In the genomic region with DNA sequence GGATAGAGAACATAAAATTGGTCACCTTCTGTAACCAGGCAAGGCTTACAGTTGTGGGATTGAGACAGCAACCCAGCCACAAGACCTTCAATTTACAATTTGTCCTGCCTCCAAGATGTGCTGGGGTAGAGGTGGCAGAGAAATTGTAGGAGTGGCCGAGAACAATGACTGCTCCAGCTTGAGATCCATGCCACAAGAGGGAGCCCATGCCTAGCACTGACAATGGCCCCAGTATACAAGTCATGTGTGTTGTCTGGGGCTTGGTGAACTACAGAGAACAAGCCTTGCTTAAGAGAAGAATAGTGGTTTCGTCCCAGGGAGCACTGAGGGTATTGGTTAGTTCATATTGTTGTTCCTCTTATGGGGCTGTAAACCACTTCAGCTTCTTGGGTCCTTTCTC, we compare ENCODE assay signal across 20 mouse cellular contexts.
DNase-seq lines count a peak whose midpoint lies in the region; ATAC-seq and TF ChIP-seq lines count a peak whose summit lies in the region.
"Had no signal": no experiment of that assay in that cellular context is flagged by ENCODE, and none has a peak within 500 bp of the region (broad histone marks: within the 10 kb centered on the region; RNA-seq: fewer than 3 reads in every experiment).

No protein-coding gene starts in this region.

- TF ChIP-seq POLR2A in lung, adult 2 months (IDR thresholded peaks at IDR 0.05; ENCODE audit: borderline replicate concordance, extremely low read depth, low read depth, low read length), result no peak

- ATAC-seq in intestine, postnatal 0 days, result no peak
- ATAC-seq in intestine, embryonic 16.5 days, result no peak
- no peak for ATAC-seq in erythroblast, adult 5-6 weeks (replicated peaks; ENCODE audit: low FRiP score, poor library complexity, severe bottlenecking)
- no peak; the same call in 1 of the 2 replicates for ATAC-seq in frontal cortex, adult (ENCODE audit: low TSS enrichment)
- ATAC-seq: forebrain, embryonic 16.5 days; midbrain, embryonic 13.5 days; Patski had no signal

- peak; percentile 14 for DNase-seq in adrenal gland, adult 2 months
- no peak for DNase-seq in adrenal gland, adult 8-10 months
- peak; percentile 14 for DNase-seq in lung, postnatal 36 days
- no peak for DNase-seq in lung, adult 2 months
- DNase-seq: cerebellum, adult 9-11 months; heart, adult 11 months; kidney, adult 9 months; liver, embryonic 13.5 days; right cerebral cortex, postnatal 4 days; thymus, postnatal 36 days had no signal

- no peaks in the 10 kb centered on the region for H3K4me1 ChIP-seq in intestine, postnatal 0 days (replicated peaks; ENCODE audit: control insufficient read depth, insufficient read depth, low read length)
- no peaks in the 10 kb centered on the region for H3K4me1 ChIP-seq in intestine, embryonic 16.5 days (ENCODE audit: control insufficient read depth, insufficient read depth, low read length)
- no peaks in the 10 kb centered on the region for H3K4me1 ChIP-seq in lung, adult 2 months (ENCODE audit: control insufficient read depth, insufficient read depth, low read length)
- H3K4me1 ChIP-seq: limb, embryonic 12.5 days; liver, embryonic 13.5 days; midbrain, embryonic 13.5 days; neural tube, embryonic 15.5 days had no signal

- peak; percentile 73 for TF ChIP-seq CTCF in intestine, postnatal 0 days (IDR thresholded peaks at IDR 0.05; ENCODE audit: low read depth)
- TF ChIP-seq CTCF in lung, adult 2 months (IDR thresholded peaks at IDR 0.05; ENCODE audit: insufficient read depth, low read length), result no peak

- no peaks in the 10 kb centered on the region for H3K27me3 ChIP-seq in intestine, postnatal 0 days (replicated peaks; ENCODE audit: control insufficient read depth, insufficient read depth, low read length)
- no peaks in the 10 kb centered on the region for H3K27me3 ChIP-seq in intestine, embryonic 16.5 days (replicated peaks; ENCODE audit: control insufficient read depth, insufficient read depth, low read length)
- H3K27me3 ChIP-seq: limb, embryonic 12.5 days; liver, embryonic 13.5 days; midbrain, embryonic 13.5 days; neural tube, embryonic 15.5 days had no signal

- WGBS in intestine, postnatal 0 days, result 65% methylated on average over 2 of the region's 2 CpGs
- 74% methylated on average over 2 of the region's 2 CpGs for WGBS in intestine, embryonic 16.5 days
- WGBS in lung, adult 2 months, result 74% methylated on average over 2 of the region's 2 CpGs

- no peak overlapping the region for H3K4me3 ChIP-seq in intestine, postnatal 0 days (ENCODE audit: low read depth, low read length)
- H3K4me3 ChIP-seq in intestine, embryonic 16.5 days (ENCODE audit: low read length), result no peak overlapping the region
- no peak overlapping the region for H3K4me3 ChIP-seq in lung, adult 2 months (replicated peaks; ENCODE audit: extremely low read depth, low read depth, low read length)
- H3K4me3 ChIP-seq: limb, embryonic 12.5 days; liver, embryonic 13.5 days; midbrain, embryonic 13.5 days; myocyte; neural tube, embryonic 15.5 days had no signal

- H3K4me2 ChIP-seq in intestine, postnatal 0 days (replicated peaks; ENCODE audit: low read depth), result no peak overlapping the region
- H3K4me2 ChIP-seq in intestine, embryonic 16.5 days (ENCODE audit: low read depth, low read length), result no peak overlapping the region
- H3K4me2 ChIP-seq: limb, embryonic 12.5 days; liver, embryonic 13.5 days; midbrain, embryonic 13.5 days; neural tube, embryonic 15.5 days had no signal

- no peaks in the 10 kb centered on the region for H3K36me3 ChIP-seq in intestine, postnatal 0 days (ENCODE audit: control insufficient read depth, insufficient read depth)
- H3K36me3 ChIP-seq in intestine, embryonic 16.5 days (ENCODE audit: control insufficient read depth, insufficient read depth, low read length), result no peaks in the 10 kb centered on the region
- H3K36me3 ChIP-seq: limb, embryonic 12.5 days; liver, embryonic 13.5 days; midbrain, embryonic 13.5 days; neural tube, embryonic 15.5 days had no signal

- no peaks in the 10 kb centered on the region for H3K9me3 ChIP-seq in intestine, postnatal 0 days (ENCODE audit: control insufficient read depth)
- no peaks in the 10 kb centered on the region; the same call in 1 of the 2 replicates for H3K9me3 ChIP-seq in intestine, embryonic 16.5 days (ENCODE audit: control insufficient read depth, low read length)
- H3K9me3 ChIP-seq: limb, embryonic 12.5 days; liver, embryonic 13.5 days; midbrain, embryonic 13.5 days; neural tube, embryonic 15.5 days had no signal

- H3K9ac ChIP-seq in intestine, postnatal 0 days (ENCODE audit: low read depth, low read length), result no peak overlapping the region
- no peak overlapping the region for H3K9ac ChIP-seq in intestine, embryonic 16.5 days (ENCODE audit: low read depth, low read length)
- H3K9ac ChIP-seq: limb, embryonic 12.5 days; liver, embryonic 13.5 days; midbrain, embryonic 13.5 days; neural tube, embryonic 15.5 days had no signal

- H3K27ac ChIP-seq in intestine, postnatal 0 days (ENCODE audit: low read depth, low read length), result no peak overlapping the region
- no peak overlapping the region for H3K27ac ChIP-seq in intestine, embryonic 16.5 days (ENCODE audit: low read length)
- H3K27ac ChIP-seq: limb, embryonic 12.5 days; liver, embryonic 13.5 days; midbrain, embryonic 13.5 days; neural tube, embryonic 15.5 days had no signal

Comparison
In these comparisons a context has a peak if more than half of its experiments do, and no peak if none do; other contexts are left out.
1. DNase-seq: peak in adrenal gland, adult 2 months (single experiment) and lung, postnatal 36 days (single experiment); none in adrenal gland, adult 8-10 months (single experiment) and lung, adult 2 months (single experiment).